Mouse (Mus musculus) testis, adult 2 months (tissue): ENCODE results near the gene Hoxd12. TPM values are rescaled to one million over a fixed set of nuclear protein-coding genes. Genes with fewer than 3 reads are reported as not detected.
A peak's percentile ranks its signal among the peaks of the same experiment; 100 is the strongest.

ENCODE experiments used
- H3K27ac ChIP-seq: fragments of 200-500 bp; 2 replicates; pipeline ENCODE4 v1.5.1; 2012; ENCODE audit warnings: low read depth, low read length; ENCODE audit not compliant: control insufficient read depth, insufficient read depth
- H3K27me3 ChIP-seq: fragments of 200-500 bp; 2 replicates; pipeline ENCODE4 v1.6.1; 2012; ENCODE audit warnings: mild to moderate bottlenecking, low read length, moderate library complexity; ENCODE audit not compliant: control insufficient read depth, insufficient read depth
- H3K36me3 ChIP-seq: fragments of 200-500 bp; 2 replicates; pipeline ENCODE4 v1.6.1; 2012; ENCODE audit warnings: mild to moderate bottlenecking, low read length; ENCODE audit not compliant: control insufficient read depth, insufficient read depth
- H3K4me1 ChIP-seq: fragments of 200-500 bp; 2 replicates; pipeline ENCODE4 v1.6.1; 2012; ENCODE audit warnings: low read length; ENCODE audit not compliant: control insufficient read depth, insufficient read depth
- H3K4me3 ChIP-seq: fragments of 200-500 bp; 2 replicates; pipeline ENCODE4 v1.5.1; 2012; ENCODE audit warnings: low read depth, mild to moderate bottlenecking, low read length, moderate library complexity, mixed read lengths; ENCODE audit not compliant: control insufficient read depth
- CTCF ChIP-seq: fragments of 200-500 bp; IDR thresholded peaks from 2 replicates; pipeline ENCODE4 v1.5.1; 2012; ENCODE audit warnings: low read depth, mild to moderate bottlenecking, inconsistent platforms, low read length, moderate library complexity; ENCODE audit not compliant: control insufficient read depth, insufficient read depth, insufficient replicate concordance
- POLR2A ChIP-seq: fragments of 200-500 bp; IDR thresholded peaks from 2 replicates; pipeline ENCODE4 v1.6.1; 2012; ENCODE audit warnings: low read depth, mild to moderate bottlenecking, inconsistent platforms, low read length, moderate library complexity; ENCODE audit not compliant: control insufficient read depth
- polyA plus RNA-seq: library from polyadenylated mRNA; depleted of rRNA; stranded (reverse); fragments of >200 nt; gene quantifications from 2 replicates; pipeline ENCODE4 v1.2.3, GENCODE M21; 2012

Gene Hoxd12
- polyA plus RNA-seq, 1 experiment, result not detected

DNA sequence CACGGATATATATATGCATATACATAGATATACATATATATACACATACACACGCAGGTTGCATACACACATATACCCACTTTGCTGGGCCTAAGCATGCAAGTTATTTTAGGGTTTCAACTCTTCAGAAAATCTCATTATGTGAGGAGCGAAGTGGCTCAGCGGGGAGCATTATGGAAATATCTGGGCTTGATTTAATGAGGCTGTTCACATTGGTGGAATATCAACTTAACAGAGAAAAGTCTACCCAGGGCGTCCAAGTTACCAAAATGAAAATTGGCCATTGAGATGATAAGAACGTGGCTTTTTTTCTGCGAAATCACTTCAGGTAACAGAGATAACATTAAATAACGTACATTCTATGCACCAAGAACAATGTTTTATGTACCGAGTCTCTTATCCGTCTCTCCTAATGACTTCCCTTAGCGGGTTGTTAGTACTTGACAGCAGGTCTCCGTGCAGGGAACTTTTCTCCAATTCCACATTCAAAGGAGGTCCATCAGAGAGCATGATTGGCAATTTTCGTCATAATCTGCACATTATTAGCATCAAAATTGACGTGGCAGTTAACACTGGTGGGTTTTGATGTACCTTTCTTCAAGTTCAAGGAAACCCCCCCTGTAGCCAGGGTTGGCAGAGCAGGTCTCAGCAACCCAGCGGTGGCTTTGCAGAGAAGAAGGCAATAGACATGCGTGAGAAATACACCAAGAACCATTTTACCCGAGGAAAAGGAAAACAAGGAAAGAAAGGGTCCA, 20.9 kb upstream of the Hoxd12 start:
- no peak overlapping the region for H3K4me3 ChIP-seq
- H3K4me1 ChIP-seq, result peaks cover 11% of the 10 kb centered on the region
- H3K27me3 ChIP-seq, result peaks cover 11% of the 10 kb centered on the region
- H3K27ac ChIP-seq, result no peak overlapping the region
- no peak for TF ChIP-seq CTCF
- TF ChIP-seq POLR2A, result no peak
- no peaks in the 10 kb centered on the region for H3K36me3 ChIP-seq

DNA sequence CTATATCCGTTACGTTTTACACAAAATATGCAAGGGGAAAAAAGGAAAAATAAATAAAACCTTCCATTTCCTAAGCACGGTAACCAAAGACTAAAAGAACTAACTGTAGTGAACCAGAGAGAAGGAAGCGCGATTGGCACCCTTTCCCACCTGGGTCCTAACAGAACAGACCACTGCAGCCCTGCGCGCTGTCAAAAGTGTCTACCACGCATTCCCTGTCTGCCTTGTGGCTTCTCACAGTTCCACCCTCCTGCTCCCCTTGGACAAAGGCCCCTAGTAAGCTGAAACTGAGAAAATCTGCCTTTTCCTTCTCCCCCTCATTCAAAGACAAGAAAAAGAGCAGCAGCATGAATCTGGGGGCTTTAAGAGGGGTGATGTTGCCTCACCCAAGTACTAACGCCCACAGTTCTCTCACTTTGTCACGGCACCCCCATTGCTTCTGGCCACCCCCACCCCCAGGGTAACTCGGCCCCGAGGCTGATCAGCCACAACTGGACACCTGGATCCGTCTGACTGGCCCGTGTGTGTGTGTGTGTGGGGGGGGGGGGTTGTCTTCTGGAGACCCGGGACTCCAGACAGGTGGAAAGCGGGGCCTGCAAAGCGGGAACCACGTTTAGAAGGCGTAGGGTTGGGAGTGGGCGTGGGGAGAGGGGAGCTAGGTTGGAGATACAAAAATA, 19.9 kb upstream of the Hoxd12 start:
- Histone ChIP-seq H3K36me3 (no peaks in the 10 kb centered on the region), H3K27me3 (peaks cover 11% of the 10 kb centered on the region), H3K4me1 (peaks cover 11% of the 10 kb centered on the region), H3K4me3 (no peak overlapping the region; the same call in 1 of the 2 replicates), H3K27ac (no peak overlapping the region)
- TF ChIP-seq POLR2A (no peak), CTCF (no peak)

- Histone ChIP-seq H3K4me3 (peak overlapping the region; percentile 58), H3K27ac (no peak overlapping the region), H3K27me3 (peaks cover 11% of the 10 kb centered on the region), H3K4me1 (peaks cover 11% of the 10 kb centered on the region), H3K36me3 (no peaks in the 10 kb centered on the region)
- TF ChIP-seq POLR2A (no peak), CTCF (peak; percentile 47)
These were observed 19.4 kb upstream of the Hoxd12 start for GRCm38 (mm10) chr2:74655420-74655781.

GRCm38 (mm10) chr2:74655821-74656631, 18.8 kb upstream of the Hoxd12 start:
- Histone ChIP-seq H3K36me3 (no peaks in the 10 kb centered on the region), H3K27ac (no peak overlapping the region), H3K27me3 (peaks cover 15% of the 10 kb centered on the region), H3K4me1 (peaks cover 12% of the 10 kb centered on the region), H3K4me3 (peak overlapping the region; percentile 67)
- TF ChIP-seq POLR2A (no peak), CTCF (no peak)

GRCm38 (mm10) chr2:74656632-74657021, 18.2 kb upstream of the Hoxd12 start:
- H3K4me3 ChIP-seq, result no peak overlapping the region
- no peak for TF ChIP-seq CTCF
- H3K36me3 ChIP-seq, result no peaks in the 10 kb centered on the region
- peaks cover 15% of the 10 kb centered on the region for H3K4me1 ChIP-seq
- H3K27me3 ChIP-seq, result peaks cover 18% of the 10 kb centered on the region
- no peak overlapping the region for H3K27ac ChIP-seq

- H3K4me3 ChIP-seq, result peak overlapping the region; percentile 39
- TF ChIP-seq POLR2A (no peak), CTCF (no peak)
These were observed 17.4 kb upstream of the Hoxd12 start for GRCm38 (mm10) chr2:74657251-74658023.

DNA sequence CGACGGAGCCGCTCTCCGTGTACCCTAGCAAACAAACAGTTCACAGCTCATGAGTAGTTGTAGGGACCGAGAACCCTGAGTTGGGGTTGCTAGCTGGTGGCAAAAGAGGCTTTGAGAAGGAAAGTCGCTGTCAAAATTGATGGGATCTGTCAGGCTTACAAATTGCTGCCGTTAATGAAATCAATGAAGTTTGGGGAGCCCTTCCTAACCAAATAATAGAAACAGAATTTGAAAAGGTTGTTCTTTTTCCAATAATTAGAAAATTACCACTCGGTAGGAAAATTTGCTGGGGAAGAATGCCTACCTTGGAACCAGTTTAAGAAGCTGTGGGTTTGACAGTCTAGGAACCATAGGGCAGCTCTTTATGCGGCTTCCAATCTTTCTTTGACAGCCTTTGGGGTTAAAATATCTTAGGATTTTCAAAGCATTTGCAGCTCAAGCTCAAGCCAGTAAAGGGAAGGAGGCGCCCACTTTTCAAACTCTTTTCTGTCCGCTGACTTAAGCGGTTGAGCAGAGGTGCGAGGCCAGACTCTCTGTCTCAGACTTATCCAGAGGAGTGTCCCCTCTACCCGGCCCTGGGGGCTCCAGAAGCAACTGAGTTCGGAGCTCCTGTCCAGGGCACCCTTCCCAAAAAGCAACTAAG, 16.7 kb upstream of the Hoxd12 start:
- Histone ChIP-seq H3K4me1 (peaks cover 15% of the 10 kb centered on the region), H3K4me3 (peak overlapping the region; percentile 39; the same call in 1 of the 2 replicates), H3K27ac (no peak overlapping the region), H3K27me3 (peaks cover 20% of the 10 kb centered on the region), H3K36me3 (no peaks in the 10 kb centered on the region)
- TF ChIP-seq CTCF (no peak), POLR2A (no peak)

More at GRCm38 (mm10) chr2:74657251-74658023, 17.4 kb upstream of the Hoxd12 start:
- Histone ChIP-seq H3K27me3 (peaks cover 19% of the 10 kb centered on the region), H3K27ac (no peak overlapping the region), H3K4me1 (peaks cover 15% of the 10 kb centered on the region), H3K36me3 (no peaks in the 10 kb centered on the region)
